Mouse (Mus musculus) left cerebral cortex, postnatal 25 days (tissue): ENCODE measurements around the gene Cox19. TPM values are rescaled to one million over a fixed set of nuclear protein-coding genes. Genes with fewer than 3 reads are reported as not detected.

Experiments
- microRNA-seq, 2 experiments: library from miRNA; unstranded; fragments of <30 nt; microRNA quantifications; one replicate each; pipeline ENCODE4 v1.2.0; 2022
- total RNA-seq, 2 experiments: library from RNA; stranded (reverse); gene quantifications; 2 replicates each; pipeline ENCODE4 v1.2.3; 2021

Gene Cox19
- total RNA-seq, 2 experiments from 2014 or later, result 65.6 to 70.7 TPM

Small RNA genes lying within 50 kb of the gene (microRNA-seq; reads per million reads assigned to microRNA genes)
- 386 to 461 reads per million in 2 experiments for gene Mir339

Other genes with a start within 250 kb of the Cox19 start
- 100 to 1,000 TPM; 755 to 765 TPM for gene Prkar1b, start 201.4 kb downstream of the Cox19 start, total RNA-seq
- 1 to 10 TPM; 7.9 to 8.2 TPM for gene Dnaaf5, start 201.2 kb downstream of the Cox19 start, total RNA-seq
- 100 to 1,000 TPM; 115 to 136 TPM for gene Sun1, start 150.8 kb downstream of the Cox19 start, total RNA-seq
- gene Get4, start 99.1 kb downstream of the Cox19 start, total RNA-seq, result 10 to 100 TPM; 45.1 to 50.7 TPM
- gene Adap1, start 25.8 kb downstream of the Cox19 start, total RNA-seq, result 100 to 1,000 TPM; 295 to 315 TPM
- gene Cyp2w1, start 1.2 kb upstream of the Cox19 start, total RNA-seq, result not detected
- gene Gpr146, start 26.3 kb upstream of the Cox19 start, total RNA-seq, result 10 to 100 TPM; 12.0 to 13.5 TPM
- gene C130050O18Rik, start 53.9 kb upstream of the Cox19 start, total RNA-seq, result under 1 TPM; 0.30 to 0.34 TPM
- gene Gper1, start 71.7 kb upstream of the Cox19 start, total RNA-seq, result 1 to 10 TPM; 3.0 to 3.3 TPM
- 10 to 100 TPM; 13.9 to 15.6 TPM for gene 3110082I17Rik, start 109.1 kb upstream of the Cox19 start, total RNA-seq
- gene Zfand2a, start 133.1 kb upstream of the Cox19 start, total RNA-seq, result 10 to 100 TPM; 64.9 to 72.2 TPM
- gene Uncx, start 192.1 kb upstream of the Cox19 start, total RNA-seq, result under 1 TPM in 1 of 2 experiments, not detected in 1; 0.39 TPM